Mouse (Mus musculus) adrenal gland, postnatal 14 days (tissue): ENCODE measurements around the gene Zfp384. TPM values are rescaled to one million over a fixed set of nuclear protein-coding genes. Genes with fewer than 3 reads are reported as not detected.
"Not testable (repeated sequence)": the region's sequence is repeated elsewhere in the genome, so short reads cannot be mapped to it uniquely, and the experiment has no call there.

ENCODE experiments used
- DNase-seq: peaks from one replicate; pipeline ENCODE4 v3.0.0; 2021; ENCODE audit warnings: mixed read lengths
- total RNA-seq: library from RNA; stranded (reverse); gene quantifications from 2 replicates; pipeline ENCODE4 v1.2.3, GENCODE M21; 2021

Gene Zfp384
- total RNA-seq, 1 experiment from 2014 or later = 47.2 TPM

- peak; percentile 94 for DNase-seq
These were observed 482 bp downstream of the Zfp384 start for GRCm38 (mm10) chr6:125009181-125010073.

- DNase-seq = no peak
These were observed 8.7 kb downstream of the Zfp384 start for GRCm38 (mm10) chr6:125017682-125018081.

GRCm38 (mm10) chr6:125030532-125030931 is 21.6 kb downstream of the Zfp384 start:
- peak; percentile 85 for DNase-seq

GRCm38 (mm10) chr6:125031604-125032003 is 22.7 kb downstream of the Zfp384 start:
- no peak for DNase-seq

GRCm38 (mm10) chr6:125038666-125039065 is 29.7 kb downstream of the Zfp384 start:
- DNase-seq = no peak

- DNase-seq = no peak
These were observed 30.2 kb downstream of the Zfp384 start for GRCm38 (mm10) chr6:125039131-125039530.

GRCm38 (mm10) chr6:125039533-125040153 is 30.7 kb downstream of the Zfp384 start, which contains the start of gene Ing4:
Gene Ing4, plus strand, starts transcription at chr6:125039760.
- DNase-seq = peak; percentile 93

- DNase-seq = no peak
These were observed 31.3 kb downstream of the Zfp384 start for GRCm38 (mm10) chr6:125040221-125040620.

GRCm38 (mm10) chr6:125041047-125041446 is 32.1 kb downstream of the Zfp384 start:
- DNase-seq = no peak

GRCm38 (mm10) chr6:125042081-125042480 is 33.1 kb downstream of the Zfp384 start:
- no peak for DNase-seq

- DNase-seq = peak; percentile 91
These were observed 37.7 kb downstream of the Zfp384 start for GRCm38 (mm10) chr6:125046691-125047090.

- no peak for DNase-seq
These were observed 40.7 kb downstream of the Zfp384 start, which contains the start of gene Acrbp for GRCm38 (mm10) chr6:125049678-125050077. Gene Acrbp, plus strand, starts transcription at chr6:125049689.

GRCm38 (mm10) chr6:125051237-125051636 is 42.3 kb downstream of the Zfp384 start:
- DNase-seq = peak; percentile 43

GRCm38 (mm10) chr6:125061493-125061892 is 52.5 kb downstream of the Zfp384 start:
- DNase-seq = no peak

- no peak for DNase-seq
These were observed 53.6 kb downstream of the Zfp384 start for GRCm38 (mm10) chr6:125062511-125062910.

GRCm38 (mm10) chr6:125063906-125064305 is 55.0 kb downstream of the Zfp384 start:
- DNase-seq = no peak

- not testable (repeated sequence) for DNase-seq
These were observed 56.3 kb downstream of the Zfp384 start for GRCm38 (mm10) chr6:125065223-125065622.

GRCm38 (mm10) chr6:125067571-125067995 is 58.6 kb downstream of the Zfp384 start, which contains the start of gene Lpar5:
Gene Lpar5, plus strand, starts transcription at chr6:125067920.
- no peak for DNase-seq

- no peak for DNase-seq
These were observed 62.4 kb downstream of the Zfp384 start for GRCm38 (mm10) chr6:125071170-125071895.

GRCm38 (mm10) chr6:125071896-125072279 is 62.9 kb downstream of the Zfp384 start:
- DNase-seq = peak; percentile 70

GRCm38 (mm10) chr6:125073825-125074224 is 64.9 kb downstream of the Zfp384 start:
- DNase-seq = no peak

- DNase-seq = no peak
These were observed 72.4 kb downstream of the Zfp384 start for GRCm38 (mm10) chr6:125081394-125081793.
